Mouse (Mus musculus): Measurements from ENCODE around the gene Inf2. TPM values are rescaled to one million over a fixed set of nuclear protein-coding genes. Genes with fewer than 3 reads are reported as not detected.
A peak's percentile ranks its signal among the peaks of the same experiment; 100 is the strongest.

The Inf2 gene
- polyA plus RNA-seq, 1 experiment = 26.3 TPM

- whole genome bisulfite sequencing = 1% methylated on average over 45 of the region's 46 CpGs
Measured at GRCm38 (mm10) chr12:112644180-112644854, 55.7 kb downstream of the Inf2 start, which contains the start of gene Siva1. Siva1 (plus strand) TSS chr12:112644679.

GRCm38 (mm10) chr12:112644855-112645506, 56.4 kb downstream of the Inf2 start:
- H3K27me3 ChIP-seq (ENCODE audit: control insufficient read depth, insufficient read depth, low read length) = no peaks in the 10 kb centered on the region
- DNase-seq = peak; percentile 47
- H3K36me3 ChIP-seq (ENCODE audit: control insufficient read depth, insufficient read depth, low read length) = peaks cover 3% of the 10 kb centered on the region; the same call in 1 of the 2 replicates
- TF ChIP-seq POLR2A (IDR thresholded peaks at IDR 0.05; ENCODE audit: control insufficient read depth, extremely low read depth, insufficient read depth, low read length, poor library complexity) (peak; percentile 76; the same call in 1 of the 2 replicates), CTCF (IDR thresholded peaks at IDR 0.05; ENCODE audit: borderline replicate concordance, control insufficient read depth, extremely low read depth, insufficient read depth, low read length, poor library complexity) (peak; percentile 12; the same call in 1 of the 2 replicates)
- no peak overlapping the region for H3K27ac ChIP-seq (ENCODE audit: control insufficient read depth, insufficient read depth, low read length)
- peak overlapping the region; percentile 65 for H3K4me3 ChIP-seq (ENCODE audit: control insufficient read depth, insufficient read depth, low read length)
- H3K4me1 ChIP-seq (replicated peaks; ENCODE audit: control insufficient read depth, insufficient read depth, low read length) = peaks cover 30% of the 10 kb centered on the region
- under 1% methylated on average over 75 of the region's 75 CpGs for WGBS

More at GRCm38 (mm10) chr12:112644180-112644854, 55.7 kb downstream of the Inf2 start, which contains the start of gene Siva1:
- Histone ChIP-seq H3K4me3 (ENCODE audit: control insufficient read depth, insufficient read depth, low read length) (peak within 1 kb of the TSS; percentile 65), H3K4me1 (replicated peaks; ENCODE audit: control insufficient read depth, insufficient read depth, low read length) (peaks cover 37% of the 10 kb centered on the region), H3K36me3 (ENCODE audit: control insufficient read depth, insufficient read depth, low read length) (no peaks in the 10 kb centered on the region), H3K27me3 (ENCODE audit: control insufficient read depth, insufficient read depth, low read length) (no peaks in the 10 kb centered on the region), H3K27ac (ENCODE audit: control insufficient read depth, insufficient read depth, low read length) (no peak within 1 kb of the TSS)
- peak; percentile 98 for DNase-seq
- TF ChIP-seq POLR2A (IDR thresholded peaks at IDR 0.05; ENCODE audit: control insufficient read depth, extremely low read depth, insufficient read depth, low read length, poor library complexity) (no peak), CTCF (IDR thresholded peaks at IDR 0.05; ENCODE audit: borderline replicate concordance, control insufficient read depth, extremely low read depth, insufficient read depth, low read length, poor library complexity) (0 out of 2 replicates have a peak, but pooled peaks have one; percentile 50)

GRCm38 (mm10) chr12:112646139-112646538, 57.6 kb downstream of the Inf2 start:
- TF ChIP-seq POLR2A (IDR thresholded peaks at IDR 0.05; ENCODE audit: control insufficient read depth, extremely low read depth, insufficient read depth, low read length, poor library complexity) (no peak), CTCF (IDR thresholded peaks at IDR 0.05; ENCODE audit: borderline replicate concordance, control insufficient read depth, extremely low read depth, insufficient read depth, low read length, poor library complexity) (no peak)
- Histone ChIP-seq H3K27ac (ENCODE audit: control insufficient read depth, insufficient read depth, low read length) (no peak overlapping the region), H3K4me3 (ENCODE audit: control insufficient read depth, insufficient read depth, low read length) (no peak overlapping the region), H3K4me1 (replicated peaks; ENCODE audit: control insufficient read depth, insufficient read depth, low read length) (peaks cover 29% of the 10 kb centered on the region), H3K27me3 (ENCODE audit: control insufficient read depth, insufficient read depth, low read length) (no peaks in the 10 kb centered on the region), H3K36me3 (ENCODE audit: control insufficient read depth, insufficient read depth, low read length) (peaks cover 3% of the 10 kb centered on the region; the same call in 1 of the 2 replicates)
- 66% methylated on average over 6 of the region's 6 CpGs for WGBS
- no peak for DNase-seq

GRCm38 (mm10) chr12:112648081-112648480, 59.5 kb downstream of the Inf2 start:
- no peak overlapping the region for H3K27ac ChIP-seq (ENCODE audit: control insufficient read depth, insufficient read depth, low read length)
- H3K4me3 ChIP-seq (ENCODE audit: control insufficient read depth, insufficient read depth, low read length) = no peak overlapping the region
- peaks cover 29% of the 10 kb centered on the region for H3K4me1 ChIP-seq (replicated peaks; ENCODE audit: control insufficient read depth, insufficient read depth, low read length)
- no peak for TF ChIP-seq CTCF (IDR thresholded peaks at IDR 0.05; ENCODE audit: borderline replicate concordance, control insufficient read depth, extremely low read depth, insufficient read depth, low read length, poor library complexity)
- no peak for TF ChIP-seq POLR2A (IDR thresholded peaks at IDR 0.05; ENCODE audit: control insufficient read depth, extremely low read depth, insufficient read depth, low read length, poor library complexity)
- DNase-seq = no peak
- WGBS = 91% methylated on average over 5 of the region's 5 CpGs
- peaks cover 3% of the 10 kb centered on the region; the same call in 1 of the 2 replicates for H3K36me3 ChIP-seq (ENCODE audit: control insufficient read depth, insufficient read depth, low read length)
- no peaks in the 10 kb centered on the region for H3K27me3 ChIP-seq (ENCODE audit: control insufficient read depth, insufficient read depth, low read length)

GRCm38 (mm10) chr12:112651778-112652439, 63.3 kb downstream of the Inf2 start:
- 79% methylated on average over 5 of the region's 5 CpGs for WGBS
- Histone ChIP-seq H3K36me3 (ENCODE audit: control insufficient read depth, insufficient read depth, low read length) (peaks cover 21% of the 10 kb centered on the region), H3K27ac (ENCODE audit: control insufficient read depth, insufficient read depth, low read length) (no peak overlapping the region), H3K27me3 (ENCODE audit: control insufficient read depth, insufficient read depth, low read length) (no peaks in the 10 kb centered on the region), H3K4me3 (ENCODE audit: control insufficient read depth, insufficient read depth, low read length) (no peak overlapping the region), H3K4me1 (replicated peaks; ENCODE audit: control insufficient read depth, insufficient read depth, low read length) (peaks cover 14% of the 10 kb centered on the region)
- no peak for TF ChIP-seq POLR2A (IDR thresholded peaks at IDR 0.05; ENCODE audit: control insufficient read depth, extremely low read depth, insufficient read depth, low read length, poor library complexity)
- TF ChIP-seq CTCF (IDR thresholded peaks at IDR 0.05; ENCODE audit: borderline replicate concordance, control insufficient read depth, extremely low read depth, insufficient read depth, low read length, poor library complexity) = no peak
- no peak for DNase-seq

GRCm38 (mm10) chr12:112653157-112653824, 64.7 kb downstream of the Inf2 start:
- peak; percentile 33; the same call in 1 of the 2 replicates for TF ChIP-seq CTCF (IDR thresholded peaks at IDR 0.05; ENCODE audit: borderline replicate concordance, control insufficient read depth, extremely low read depth, insufficient read depth, low read length, poor library complexity)
- no peak for TF ChIP-seq POLR2A (IDR thresholded peaks at IDR 0.05; ENCODE audit: control insufficient read depth, extremely low read depth, insufficient read depth, low read length, poor library complexity)
- Histone ChIP-seq H3K4me1 (replicated peaks; ENCODE audit: control insufficient read depth, insufficient read depth, low read length) (peaks cover 9% of the 10 kb centered on the region), H3K4me3 (ENCODE audit: control insufficient read depth, insufficient read depth, low read length) (no peak overlapping the region), H3K36me3 (ENCODE audit: control insufficient read depth, insufficient read depth, low read length) (peaks cover 34% of the 10 kb centered on the region), H3K27me3 (ENCODE audit: control insufficient read depth, insufficient read depth, low read length) (no peaks in the 10 kb centered on the region), H3K27ac (ENCODE audit: control insufficient read depth, insufficient read depth, low read length) (no peak overlapping the region)
- peak; percentile 81 for DNase-seq
- WGBS = 69% methylated on average over 7 of the region's 7 CpGs

Measured in thymus, adult 2 months (tissue).